Mouse (Mus musculus) thymus, postnatal 0 days (tissue): ENCODE results near the gene Vsx2. TPM values are rescaled to one million over a fixed set of nuclear protein-coding genes. Genes with fewer than 3 reads are reported as not detected.

Experiments
- DNase-seq: peaks from one replicate; pipeline ENCODE4 v3.0.0-alpha.2; 2015; ENCODE audit warnings: low spot score
- polyA plus RNA-seq: library from polyadenylated mRNA; unstranded; fragments of >200 nt; fragmentation: Nextera tagmentation; extraction: Ambion mirVana; gene quantifications from 2 replicates; pipeline ENCODE4 v1.2.1, GENCODE M21; 2015

Gene Vsx2
- polyA plus RNA-seq, 1 experiment from 2014 or later, result 0.35 TPM

DNA sequence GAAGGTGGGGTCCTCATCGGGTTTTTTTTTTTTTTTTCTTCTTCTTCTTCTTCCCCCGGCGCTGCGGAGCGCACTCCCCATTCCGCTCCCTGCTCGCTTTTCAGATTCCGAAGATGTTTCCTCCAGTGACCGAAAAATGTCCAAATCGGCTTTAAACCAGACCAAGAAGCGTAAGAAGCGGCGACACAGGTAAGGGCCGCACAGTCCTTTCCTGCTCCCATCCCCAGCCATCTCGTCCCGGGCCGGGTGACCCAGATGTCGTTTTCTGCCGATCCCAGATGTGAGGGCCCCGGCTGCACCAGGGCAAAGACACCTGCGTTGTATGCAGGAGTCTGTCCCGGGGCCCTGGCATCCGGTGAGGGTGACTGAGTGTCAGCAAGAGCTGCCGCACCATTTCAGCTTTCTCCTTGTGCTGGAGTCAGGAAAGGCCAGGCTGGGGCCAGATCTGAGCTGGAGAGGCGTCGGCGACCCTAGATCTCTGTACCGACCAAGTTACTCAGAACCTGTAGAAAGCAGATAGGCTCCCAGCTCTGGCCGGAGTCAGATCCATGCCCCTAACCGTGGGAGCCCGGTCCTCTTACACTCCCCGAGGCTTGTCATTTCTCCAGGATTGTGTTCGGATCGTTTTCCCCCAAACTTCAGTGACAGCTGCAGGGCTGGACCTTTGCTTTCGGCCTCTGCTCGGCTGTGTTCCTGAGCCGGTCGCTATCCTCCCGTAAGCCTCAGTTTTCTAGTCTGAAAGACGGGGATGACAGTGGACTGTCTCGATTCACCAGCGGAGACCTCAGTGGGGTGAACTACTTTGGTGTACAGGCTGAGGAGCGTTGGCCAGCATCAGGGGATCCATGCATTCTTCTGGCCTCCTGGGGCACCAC is 2.1 kb downstream of the Vsx2 start:
- peak; percentile 75 for DNase-seq

GRCm38 (mm10) chr12:84572341-84572720 is 2.8 kb downstream of the Vsx2 start:
- DNase-seq, result no peak

DNA sequence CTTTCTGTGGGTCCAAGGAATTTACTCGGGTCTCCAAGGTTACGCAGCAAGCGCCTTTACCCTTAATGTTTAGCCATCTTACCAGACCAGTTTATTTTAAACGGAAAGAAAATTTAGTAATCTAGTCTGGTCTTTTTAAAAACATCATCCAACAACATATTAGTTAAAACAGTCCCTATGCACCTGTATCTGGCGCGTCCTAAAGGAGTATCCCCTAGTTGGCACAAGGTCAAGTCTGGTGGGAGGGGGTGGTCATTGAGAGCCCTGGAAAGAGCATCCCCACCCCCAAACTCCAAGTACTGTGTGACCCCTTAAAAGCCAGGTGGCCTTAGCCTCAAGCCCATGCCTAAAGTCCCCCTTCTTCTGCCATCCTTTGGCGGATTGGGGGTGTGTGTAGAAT is 3.5 kb downstream of the Vsx2 start:
- no peak for DNase-seq

DNA sequence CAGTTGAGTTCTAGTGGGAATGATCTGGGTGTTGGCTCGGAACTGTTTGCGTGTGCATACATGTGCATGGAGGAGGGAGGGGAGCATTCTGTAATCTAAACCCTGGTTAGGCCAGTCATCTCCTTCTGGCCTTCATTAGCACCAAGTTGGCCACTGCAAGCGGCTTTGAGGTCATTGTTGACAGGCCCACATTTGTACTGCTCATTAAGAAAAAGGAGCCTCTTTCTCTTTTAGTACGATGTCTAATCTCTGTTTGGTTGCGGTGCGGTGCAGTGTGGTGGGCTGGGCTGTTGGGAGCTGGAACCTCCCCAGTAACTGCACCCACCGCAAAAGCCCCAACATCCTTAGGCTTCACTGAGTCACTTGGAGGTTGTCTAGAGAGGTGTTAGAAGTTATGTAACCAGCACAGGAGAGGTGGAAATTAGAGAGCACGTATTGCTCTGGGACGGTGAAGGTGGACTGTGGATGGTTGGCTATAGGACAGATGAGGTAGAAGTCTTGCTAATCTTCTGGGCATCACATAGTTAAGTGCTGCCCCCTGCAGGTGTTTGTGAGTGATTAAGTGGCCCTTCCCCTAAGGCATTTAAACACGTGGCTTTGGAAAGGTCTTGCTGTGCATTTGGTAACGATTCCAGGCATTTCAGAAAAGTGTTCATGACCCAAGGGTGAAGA is 8.3 kb downstream of the Vsx2 start:
- no peak for DNase-seq

DNA sequence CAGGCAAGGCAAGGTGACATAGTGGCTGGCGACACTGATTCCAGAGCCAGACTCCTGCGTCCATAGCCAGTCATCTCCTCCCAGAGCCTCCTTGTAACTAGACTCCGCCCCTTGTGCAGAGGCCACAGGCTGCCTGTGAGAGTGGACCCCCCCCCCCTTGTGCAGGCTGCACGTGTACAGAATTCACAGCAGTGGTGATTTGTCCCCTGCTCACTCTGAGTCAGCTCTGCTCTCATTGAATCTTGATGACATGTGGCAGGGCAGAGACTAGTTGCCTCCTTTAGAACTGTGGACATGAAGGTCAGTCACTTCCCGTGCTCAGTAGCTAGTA is 8.8 kb downstream of the Vsx2 start:
- no peak for DNase-seq

GRCm38 (mm10) chr12:84581285-84581684 is 11.7 kb downstream of the Vsx2 start:
- no peak for DNase-seq

DNA sequence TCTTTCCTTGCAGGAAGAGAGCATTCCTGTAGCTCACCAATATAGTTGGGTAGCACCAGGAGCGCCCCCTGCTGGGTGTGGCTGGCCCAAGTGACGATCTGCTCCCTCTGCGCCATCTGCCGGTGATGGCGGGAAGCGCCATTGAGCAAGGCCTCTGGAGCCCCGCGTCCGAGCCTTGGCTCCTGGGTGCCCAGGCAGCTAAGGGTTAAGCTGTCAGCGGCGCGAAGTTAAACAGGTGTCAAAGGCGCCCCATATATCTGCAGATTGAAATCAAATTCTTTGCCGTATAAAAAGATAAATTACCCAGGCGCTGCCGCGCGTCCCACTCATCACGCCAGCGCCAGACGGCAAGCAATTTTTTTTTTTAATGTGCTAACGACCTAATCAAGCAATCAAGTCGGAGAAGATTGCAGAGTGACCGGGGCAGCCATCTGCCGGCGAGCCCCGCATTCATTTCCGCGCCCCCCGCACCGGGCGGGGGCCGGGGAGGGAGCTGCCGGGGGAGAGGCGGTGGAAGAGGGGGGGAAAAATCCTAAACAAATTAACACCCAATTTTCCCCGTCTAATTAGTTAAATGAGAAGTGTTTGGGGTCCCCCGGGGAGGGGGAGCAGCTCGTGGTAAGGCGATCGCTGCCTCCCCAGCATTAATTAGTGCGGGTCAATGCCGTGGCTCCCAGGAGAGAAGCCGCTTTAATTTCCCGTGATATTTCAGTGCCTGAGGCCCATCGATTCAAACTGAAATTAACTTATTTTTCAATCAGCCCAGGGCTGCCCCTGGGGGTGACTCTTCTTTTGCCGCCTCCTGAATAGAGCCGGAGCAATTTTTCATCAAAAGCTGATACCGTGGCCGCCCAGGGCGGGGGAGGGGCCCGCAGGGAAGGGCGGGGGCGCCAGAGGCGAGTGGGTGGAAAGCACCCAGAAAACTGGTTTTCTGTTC is 20.5 kb downstream of the Vsx2 start:
- peak; percentile 88 for DNase-seq

GRCm38 (mm10) chr12:84598324-84598723 is 28.8 kb downstream of the Vsx2 start:
- DNase-seq, result no peak

GRCm38 (mm10) chr12:84604001-84604400 is 34.4 kb downstream of the Vsx2 start:
- DNase-seq, result no peak

DNA sequence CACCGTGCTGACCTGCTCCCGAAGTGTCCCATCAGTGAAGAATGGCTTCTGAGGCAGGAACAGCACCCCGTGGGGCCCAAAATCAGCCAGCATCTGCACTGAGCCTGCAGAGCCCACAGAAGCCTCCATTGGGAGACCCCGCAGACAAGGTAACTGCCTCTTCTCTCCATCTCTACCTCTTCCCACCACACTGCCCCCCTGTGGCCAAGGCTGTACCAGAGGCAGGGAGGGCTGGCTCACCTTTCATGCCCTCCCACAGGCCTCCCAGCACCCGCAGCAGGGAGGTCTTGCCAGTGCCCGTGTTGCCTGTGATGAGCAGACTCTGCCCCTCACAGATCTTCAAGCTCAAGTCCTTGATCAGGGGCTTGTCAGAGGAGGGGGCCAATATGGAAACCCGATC is 36.3 kb downstream of the Vsx2 start:
- DNase-seq, result peak; percentile 40

DNA sequence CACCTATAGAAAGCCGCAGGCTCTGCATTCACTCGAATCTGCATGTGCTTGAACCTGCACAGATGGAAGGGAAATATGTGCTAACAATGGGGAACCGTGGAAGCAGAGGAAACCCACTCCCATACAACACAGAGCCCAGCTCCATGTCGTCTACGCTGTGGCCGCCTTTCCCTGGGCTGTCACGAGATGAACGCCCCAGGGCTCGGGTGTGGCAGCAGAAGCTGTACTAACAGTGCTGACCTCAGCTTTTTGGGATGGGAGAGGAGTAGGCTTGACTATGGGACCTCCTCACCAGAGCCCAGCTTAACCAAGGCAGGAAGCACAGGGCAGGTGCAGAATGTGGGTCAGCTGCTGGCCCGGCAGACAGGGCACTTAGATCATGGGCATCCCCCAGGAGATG is 42.2 kb downstream of the Vsx2 start:
- no peak for DNase-seq

DNA sequence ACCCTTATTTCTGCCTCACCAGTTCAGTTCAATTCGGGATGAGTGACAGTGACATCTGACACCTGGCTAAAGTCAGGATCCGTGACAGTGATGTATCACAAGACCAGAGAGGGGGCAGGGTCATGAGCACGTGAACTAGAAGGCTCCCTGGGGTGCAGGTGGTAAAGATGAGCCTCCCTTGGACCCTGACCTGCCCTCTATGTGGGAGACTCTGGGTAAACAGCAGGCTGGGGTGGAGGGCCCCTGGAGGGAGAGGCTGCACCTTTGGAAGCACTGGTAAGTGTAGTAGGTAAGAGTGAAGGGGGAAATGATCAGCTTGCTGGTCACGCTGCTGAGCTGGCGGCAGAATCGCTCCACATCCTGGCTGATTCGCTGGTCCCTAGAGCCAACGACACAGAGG is 43.0 kb downstream of the Vsx2 start:
- DNase-seq, result no peak

DNA sequence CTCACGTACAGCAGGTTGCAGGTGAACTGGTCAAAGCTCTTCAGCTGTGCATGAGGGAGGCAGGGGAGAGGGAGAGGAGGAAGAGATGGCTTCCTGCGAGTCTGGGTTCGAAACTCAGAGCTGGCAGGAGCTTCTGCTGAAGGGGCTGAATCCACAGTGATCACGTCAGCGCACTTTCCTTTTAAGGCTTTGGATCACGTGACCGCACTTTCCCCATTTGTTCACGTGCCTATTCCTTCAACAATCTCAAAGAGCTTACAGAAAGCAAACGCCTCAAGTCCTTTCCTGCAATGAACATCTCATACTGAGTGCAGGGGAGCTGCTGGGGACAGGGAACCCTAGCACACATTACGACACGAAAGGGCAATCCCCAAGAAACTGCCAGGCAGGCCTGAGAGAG is 44.4 kb downstream of the Vsx2 start:
- no peak for DNase-seq

DNA sequence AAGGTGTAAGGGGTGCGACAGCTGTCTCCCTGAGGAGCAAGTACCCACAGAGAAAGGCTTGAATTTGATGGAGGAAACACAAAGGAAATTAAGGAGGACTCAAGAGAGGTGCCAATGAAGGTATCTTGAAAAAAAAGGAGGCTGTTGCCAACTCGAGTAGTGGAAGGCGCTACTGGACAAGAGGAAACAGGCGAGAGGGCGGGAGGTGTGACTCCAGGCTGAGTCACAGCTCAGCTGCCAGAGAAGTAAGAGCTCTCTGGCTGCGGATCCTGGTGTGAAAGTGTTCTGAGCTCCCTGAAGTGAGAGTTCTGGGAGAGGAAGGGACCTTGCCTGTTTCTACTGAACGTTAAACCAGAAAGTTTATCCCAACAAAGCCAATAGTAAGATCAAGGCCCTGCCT is 45.0 kb downstream of the Vsx2 start:
- DNase-seq, result no peak

DNA sequence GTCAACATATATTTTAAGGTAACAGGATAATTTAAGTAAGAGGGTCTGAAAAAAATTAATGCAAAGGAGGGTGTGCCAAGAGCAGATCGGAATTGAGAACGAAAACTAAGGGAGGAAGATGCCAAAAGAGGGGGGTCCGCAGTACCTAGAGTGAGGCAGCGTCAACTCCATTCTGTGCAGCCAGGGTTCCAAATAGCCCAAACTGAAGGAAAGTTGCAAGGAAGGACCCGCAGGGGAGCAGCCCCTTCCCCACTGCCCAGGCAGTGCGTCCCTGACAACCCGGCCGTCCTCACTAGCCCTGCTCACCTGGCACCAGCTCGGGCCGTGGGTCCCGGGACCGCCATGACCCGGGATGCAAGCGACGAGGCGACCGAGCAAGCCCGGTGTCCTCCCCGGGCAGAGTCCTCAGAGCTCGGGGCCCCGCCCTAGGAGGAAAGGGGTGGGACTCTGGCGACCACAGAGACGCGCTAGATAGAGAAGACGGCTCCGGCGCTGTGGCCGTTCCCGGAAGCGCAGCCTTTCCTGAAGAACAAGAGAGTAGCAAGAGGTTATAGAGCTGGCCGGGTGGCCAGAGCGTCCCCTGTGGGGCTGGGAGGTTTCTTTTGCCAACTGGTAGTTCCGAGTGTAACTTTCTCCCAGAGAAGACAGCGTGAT is 47.5 kb downstream of the Vsx2 start, which contains the start of gene Abcd4:
Abcd4 (minus strand) TSS at position 437 of the 654 bp plus-strand sequence.
- DNase-seq, result peak; percentile 89

DNA sequence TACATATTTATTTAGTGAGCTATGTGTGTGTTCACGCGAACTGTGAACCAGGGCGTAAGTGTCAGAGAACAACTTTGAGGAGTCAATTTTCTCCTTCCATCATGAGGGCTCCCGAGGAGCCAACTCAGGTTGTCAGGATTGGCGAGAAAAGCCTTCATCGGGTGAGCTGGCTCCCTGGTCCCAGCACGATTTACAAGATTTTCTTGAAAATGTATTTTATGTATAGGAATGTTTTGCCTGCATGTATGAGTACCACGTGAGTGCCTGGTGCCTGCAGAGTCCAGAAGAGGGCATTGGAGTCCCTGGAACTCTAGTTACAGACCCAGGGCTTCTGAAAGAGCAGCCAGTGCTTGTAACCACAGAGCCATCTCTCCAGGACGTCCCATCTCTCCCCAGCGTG is 48.1 kb downstream of the Vsx2 start:
- no peak for DNase-seq

DNA sequence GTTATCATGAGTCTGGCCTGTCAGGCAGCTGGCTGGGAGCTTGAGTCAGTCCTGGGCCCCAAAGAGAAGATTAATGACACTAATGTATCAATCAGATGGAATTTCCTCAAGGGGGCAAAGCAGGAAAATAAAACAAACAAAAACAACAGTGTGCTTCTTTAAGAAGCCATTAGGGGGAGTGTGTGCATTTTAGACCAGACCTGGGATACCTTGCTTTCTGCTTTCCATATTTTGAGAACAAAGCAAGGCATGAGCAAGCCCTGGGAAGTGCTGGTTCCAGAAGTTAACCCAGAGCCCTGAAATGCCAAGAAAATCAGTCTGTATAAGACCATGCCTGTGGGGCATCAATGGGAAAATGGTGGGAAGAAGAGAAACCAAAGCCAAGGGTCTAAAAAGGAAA is 51.4 kb downstream of the Vsx2 start:
- no peak for DNase-seq

DNA sequence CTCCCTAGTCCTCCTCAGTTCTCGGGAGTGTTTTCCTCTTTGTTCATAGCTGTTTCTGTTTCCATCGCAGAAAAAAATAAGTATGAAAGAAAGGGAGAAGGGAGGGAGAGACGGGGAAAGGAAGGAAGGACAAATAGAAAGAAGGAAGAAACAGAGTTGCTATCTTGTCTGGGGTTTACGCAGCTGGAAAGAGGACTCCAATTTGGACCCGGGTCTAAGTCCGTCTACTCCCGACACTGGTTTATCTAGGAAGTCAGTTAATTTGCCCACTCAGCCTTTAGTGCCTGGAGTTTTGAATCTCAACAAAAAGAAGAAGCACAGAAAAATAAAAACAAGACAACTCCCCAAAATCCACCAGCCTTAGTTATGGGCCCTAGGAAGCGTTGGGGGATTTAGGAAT is 55.0 kb downstream of the Vsx2 start:
- DNase-seq, result no peak

DNA sequence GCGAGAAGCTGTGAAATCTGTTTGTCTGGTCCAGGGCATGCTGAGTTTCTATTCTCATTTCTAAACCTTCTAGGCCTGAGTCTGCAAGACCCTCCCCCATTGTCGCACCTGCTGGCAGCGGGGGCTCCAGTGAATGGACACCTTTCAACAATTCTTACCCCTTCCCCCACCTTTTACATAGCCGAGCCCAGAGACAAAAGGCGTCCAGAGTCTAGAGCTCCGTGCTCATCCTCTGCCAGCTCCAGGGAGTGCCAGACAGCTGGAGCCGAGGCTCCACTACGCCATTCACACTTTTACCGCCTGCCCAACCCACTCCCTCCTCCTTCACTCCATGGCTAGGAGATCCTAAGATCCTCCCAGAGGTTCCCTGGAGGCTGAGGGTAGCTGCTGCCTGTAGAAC is 55.6 kb downstream of the Vsx2 start:
- no peak for DNase-seq

- no peak for DNase-seq
These were observed 62.3 kb downstream of the Vsx2 start for GRCm38 (mm10) chr12:84631867-84632266.

DNA sequence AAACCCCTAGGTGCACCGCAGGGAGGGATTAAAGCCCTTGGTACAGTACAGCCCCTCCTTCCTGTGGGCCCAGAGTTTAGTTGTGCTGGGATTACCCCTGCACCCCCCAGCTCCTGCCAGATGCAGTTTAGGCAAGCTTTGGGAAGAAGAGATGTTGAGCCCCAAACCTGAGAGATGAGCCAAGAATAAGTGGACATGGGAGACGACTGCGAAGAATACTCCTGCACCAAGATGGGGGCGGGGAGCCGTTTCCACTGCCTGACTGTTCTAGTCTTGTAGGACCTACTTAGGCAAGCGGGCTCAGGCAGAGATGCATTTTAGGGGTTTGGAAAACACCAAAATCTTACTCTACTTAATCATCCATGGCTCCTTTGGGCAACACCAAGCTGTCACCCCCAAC is 70.7 kb downstream of the Vsx2 start:
- no peak for DNase-seq
